Mouse (Mus musculus): ENCODE measurements around the gene Scand1.

DNA sequence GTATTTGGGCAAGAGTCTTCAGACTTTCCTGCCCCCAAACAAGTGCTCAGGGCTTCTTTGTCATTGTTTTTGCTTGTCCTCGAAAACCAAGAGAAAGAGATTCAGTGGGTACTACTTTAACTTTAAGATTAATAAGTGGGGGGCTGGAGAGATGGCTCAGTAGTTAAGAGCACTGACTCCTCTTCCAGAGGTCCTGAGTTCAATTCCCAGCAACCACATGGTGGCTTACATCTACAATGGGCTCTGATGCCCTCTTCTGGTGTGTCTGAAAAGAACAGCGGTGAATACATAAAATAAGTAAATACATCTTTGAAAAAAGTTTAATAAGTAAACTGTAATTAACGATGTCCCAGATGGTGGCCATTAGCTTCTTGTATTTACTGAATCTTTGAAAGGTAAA is 649 bp upstream of the Scand1 start:
- no peak for TF ChIP-seq POLR2A (IDR thresholded peaks at IDR 0.05; ENCODE audit: borderline replicate concordance, extremely low read depth, insufficient read depth, insufficient read length, poor library complexity, severe bottlenecking)
- TF ChIP-seq CTCF (IDR thresholded peaks at IDR 0.05; ENCODE audit: borderline replicate concordance, extremely low read depth, insufficient read depth, insufficient read length) = no peak
